Mouse (Mus musculus): ENCODE measurements at regions not wholly inside any gene's neighbourhood (a gene's known extent, or its start where the extent isn't known, plus 50 kb on each side); places are given as distances from the start of the nearest gene placed in this dataset.

DNA sequence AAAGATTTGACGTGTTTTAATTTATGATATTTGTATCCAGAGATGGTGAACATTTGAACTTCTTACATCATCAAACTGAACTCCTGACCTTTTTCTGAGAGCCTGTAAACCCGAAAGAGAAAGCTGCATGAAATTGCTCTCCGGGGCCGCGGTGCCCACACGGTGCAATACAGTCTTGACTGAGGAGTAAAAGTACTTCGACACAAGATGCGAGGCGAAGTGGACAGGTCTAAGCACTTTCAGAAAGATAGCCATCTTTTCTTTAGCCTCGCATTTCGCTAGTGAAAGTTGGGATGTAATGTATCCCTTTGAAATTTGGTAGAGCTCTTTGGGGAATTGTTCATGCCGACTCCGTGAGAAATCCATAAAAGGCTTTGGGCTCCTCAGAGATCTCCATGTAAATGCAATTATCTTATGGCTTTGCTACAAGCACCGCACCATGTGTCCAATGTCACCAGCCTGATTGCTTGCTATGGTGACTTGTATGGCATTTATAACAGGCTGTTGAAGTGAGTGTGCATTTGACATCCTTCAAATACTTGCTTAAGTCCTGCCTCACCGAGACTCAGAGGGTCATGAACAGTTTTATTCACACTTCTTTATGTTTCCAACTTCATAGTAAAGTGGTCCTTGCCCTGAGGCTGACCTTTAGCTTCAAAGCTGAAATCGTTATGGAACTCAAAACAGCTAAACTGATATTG, 274.6 kb upstream of the Itga1 start:
- Histone ChIP-seq H3K9ac (ENCODE audit: low read depth, low read length) (no peak overlapping the region), H3K27ac (ENCODE audit: low read length) (no peak overlapping the region), H3K4me1 (ENCODE audit: control insufficient read depth, insufficient read depth, low read length) (no peaks in the 10 kb centered on the region), H3K4me3 (ENCODE audit: low read depth, low read length) (no peak overlapping the region), H3K27me3 (ENCODE audit: control insufficient read depth, insufficient read depth, low read depth, low read length) (no peaks in the 10 kb centered on the region), H3K4me2 (ENCODE audit: low read length) (no peak overlapping the region), H3K9me3 (replicated peaks; ENCODE audit: control insufficient read depth, low read length, poor library complexity, severe bottlenecking) (no peaks in the 10 kb centered on the region), H3K36me3 (ENCODE audit: control insufficient read depth, insufficient read depth, low read length) (no peaks in the 10 kb centered on the region)
- WGBS = 66% methylated on average over 16 of the region's 16 CpGs
- ATAC-seq = no peak

- ATAC-seq = no peak
- Histone ChIP-seq H3K4me2 (ENCODE audit: low read length) (no peak overlapping the region), H3K4me1 (ENCODE audit: control insufficient read depth, insufficient read depth, low read length) (no peaks in the 10 kb centered on the region), H3K9ac (ENCODE audit: low read depth, low read length) (no peak overlapping the region), H3K27ac (ENCODE audit: low read length) (no peak overlapping the region), H3K27me3 (ENCODE audit: control insufficient read depth, insufficient read depth, low read depth, low read length) (no peaks in the 10 kb centered on the region), H3K4me3 (ENCODE audit: low read depth, low read length) (no peak overlapping the region), H3K9me3 (replicated peaks; ENCODE audit: control insufficient read depth, low read length, poor library complexity, severe bottlenecking) (no peaks in the 10 kb centered on the region), H3K36me3 (ENCODE audit: control insufficient read depth, insufficient read depth, low read length) (no peaks in the 10 kb centered on the region)
- WGBS = 60% methylated on average over 8 of the region's 8 CpGs
These were observed 259.7 kb upstream of the Itga1 start for GRCm38 (mm10) chr13:115361457-115361856.

DNA sequence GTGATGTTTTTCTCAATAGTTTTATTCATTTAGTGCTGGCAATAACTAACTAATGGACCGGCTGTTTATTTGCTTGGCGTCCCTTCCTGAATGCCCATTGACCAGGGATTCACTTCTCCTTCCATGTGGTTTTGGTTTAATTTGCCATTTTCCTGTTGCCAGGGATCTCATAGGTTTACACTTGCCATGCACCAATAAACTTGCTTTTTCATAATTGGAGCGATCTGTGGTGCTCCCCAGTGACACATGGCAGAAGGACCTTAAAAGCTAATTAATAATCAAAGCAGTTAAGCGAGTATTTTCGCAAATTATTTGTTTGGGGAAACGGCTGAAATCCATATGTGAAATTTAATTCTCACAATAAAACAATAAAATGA, 245.2 kb upstream of the Itga1 start:
- no peak for ATAC-seq
- H3K9me3 ChIP-seq (replicated peaks; ENCODE audit: control insufficient read depth, low read length, poor library complexity, severe bottlenecking) = no peaks in the 10 kb centered on the region
- H3K4me2 ChIP-seq (ENCODE audit: low read length) = 0 out of 2 replicates have a peak overlapping the region, but pooled peaks have one; percentile 9
- no peaks in the 10 kb centered on the region for H3K36me3 ChIP-seq (ENCODE audit: control insufficient read depth, insufficient read depth, low read length)
- WGBS = 80% methylated on average over 6 of the region's 6 CpGs
- no peak overlapping the region for H3K4me3 ChIP-seq (ENCODE audit: low read depth, low read length)
- no peaks in the 10 kb centered on the region for H3K4me1 ChIP-seq (ENCODE audit: control insufficient read depth, insufficient read depth, low read length)
- no peak overlapping the region for H3K9ac ChIP-seq (ENCODE audit: low read depth, low read length)
- no peaks in the 10 kb centered on the region for H3K27me3 ChIP-seq (ENCODE audit: control insufficient read depth, insufficient read depth, low read depth, low read length)
- H3K27ac ChIP-seq (ENCODE audit: low read length) = no peak overlapping the region

DNA sequence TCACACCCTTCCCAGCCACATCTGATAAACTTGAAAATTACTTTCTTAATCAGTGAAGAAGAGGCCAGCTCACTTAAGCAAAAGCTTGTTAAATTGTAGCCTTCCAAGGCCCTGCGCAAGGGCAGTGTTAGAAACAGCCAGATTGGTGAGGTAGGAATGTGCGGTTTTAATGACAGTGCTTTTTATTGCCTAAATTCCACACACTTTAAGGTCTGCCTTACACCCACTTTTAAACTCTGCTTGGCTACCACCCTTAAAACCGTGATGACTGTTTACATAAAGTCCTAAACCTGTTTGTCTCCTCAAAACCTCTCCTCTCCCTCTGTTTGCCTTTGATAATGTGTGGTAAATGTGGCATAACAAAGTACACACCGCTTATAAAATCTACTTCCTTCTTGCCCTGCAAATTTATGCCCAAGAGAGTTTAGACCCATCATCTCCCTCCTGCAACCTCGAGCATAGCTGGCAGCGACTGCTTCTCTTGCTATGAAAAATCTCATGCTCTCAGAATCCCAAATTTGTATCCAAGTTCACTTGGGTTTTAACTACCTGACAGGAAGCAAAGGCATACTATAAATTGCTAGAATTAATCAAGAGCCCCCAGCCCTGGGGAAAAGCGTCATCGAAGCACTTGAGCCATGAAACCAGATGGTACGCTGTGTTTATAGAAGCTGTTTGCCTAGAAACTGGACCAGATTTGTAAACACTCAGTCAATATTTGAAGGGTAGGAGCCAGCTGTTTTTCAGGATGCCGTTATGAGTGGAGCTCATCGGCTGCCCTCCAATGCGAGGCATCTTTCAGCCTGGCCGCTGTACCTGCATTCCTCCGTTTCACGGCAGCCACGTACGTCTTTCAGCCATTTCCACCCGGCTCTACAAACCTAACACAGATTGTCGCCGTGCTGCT, 244.6 kb upstream of the Itga1 start:
- no peaks in the 10 kb centered on the region for H3K27me3 ChIP-seq (ENCODE audit: control insufficient read depth, insufficient read depth, low read depth, low read length)
- no peak overlapping the region; the same call in 1 of the 2 replicates for H3K4me2 ChIP-seq (ENCODE audit: low read length)
- no peaks in the 10 kb centered on the region for H3K36me3 ChIP-seq (ENCODE audit: control insufficient read depth, insufficient read depth, low read length)
- WGBS = 82% methylated on average over 20 of the region's 20 CpGs
- H3K9ac ChIP-seq (ENCODE audit: low read depth, low read length) = no peak overlapping the region
- H3K4me1 ChIP-seq (ENCODE audit: control insufficient read depth, insufficient read depth, low read length) = no peaks in the 10 kb centered on the region
- no peak overlapping the region for H3K4me3 ChIP-seq (ENCODE audit: low read depth, low read length)
- ATAC-seq = 0 out of 2 replicates have a peak, but pooled peaks have one; percentile 36
- no peak overlapping the region for H3K27ac ChIP-seq (ENCODE audit: low read length)
- H3K9me3 ChIP-seq (replicated peaks; ENCODE audit: control insufficient read depth, low read length, poor library complexity, severe bottlenecking) = no peaks in the 10 kb centered on the region

GRCm38 (mm10) chr13:115329000-115329960, 227.5 kb upstream of the Itga1 start:
- H3K27me3 ChIP-seq (ENCODE audit: control insufficient read depth, insufficient read depth, low read depth, low read length) = no peaks in the 10 kb centered on the region
- 32% methylated on average over 9 of the region's 9 CpGs for WGBS
- peak; percentile 83 for ATAC-seq
- no peaks in the 10 kb centered on the region for H3K36me3 ChIP-seq (ENCODE audit: control insufficient read depth, insufficient read depth, low read length)
- no peak overlapping the region for H3K4me3 ChIP-seq (ENCODE audit: low read depth, low read length)
- no peak overlapping the region; the same call in 1 of the 2 replicates for H3K9ac ChIP-seq (ENCODE audit: low read depth, low read length)
- H3K9me3 ChIP-seq (replicated peaks; ENCODE audit: control insufficient read depth, low read length, poor library complexity, severe bottlenecking) = no peaks in the 10 kb centered on the region
- peak overlapping the region; percentile 32 for H3K4me2 ChIP-seq (ENCODE audit: low read length)
- H3K4me1 ChIP-seq (ENCODE audit: control insufficient read depth, insufficient read depth, low read length) = no peaks in the 10 kb centered on the region; the same call in 1 of the 2 replicates
- H3K27ac ChIP-seq (ENCODE audit: low read length) = 0 out of 2 replicates have a peak overlapping the region, but pooled peaks have one; percentile 41

DNA sequence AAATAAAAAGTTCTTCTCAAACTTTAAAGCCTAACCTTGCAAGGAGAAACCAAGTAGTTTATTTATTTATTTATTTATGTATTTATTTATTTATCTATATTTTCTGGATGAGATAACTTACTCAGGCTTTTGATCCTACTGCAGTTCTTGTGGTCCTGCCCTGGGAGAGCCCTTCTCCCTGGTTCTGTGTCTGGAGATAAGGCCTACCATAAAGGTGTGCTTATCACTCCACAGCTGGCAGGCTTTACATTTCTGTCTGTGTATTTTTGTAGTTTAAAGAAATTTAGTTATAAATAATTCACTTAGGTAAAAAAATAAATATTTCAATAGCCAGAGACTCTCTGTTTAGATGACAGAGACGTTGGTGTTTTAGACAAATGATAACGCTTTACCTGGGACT, 224.5 kb upstream of the Itga1 start:
- WGBS = 90% methylated on average over 2 of the region's 2 CpGs

DNA sequence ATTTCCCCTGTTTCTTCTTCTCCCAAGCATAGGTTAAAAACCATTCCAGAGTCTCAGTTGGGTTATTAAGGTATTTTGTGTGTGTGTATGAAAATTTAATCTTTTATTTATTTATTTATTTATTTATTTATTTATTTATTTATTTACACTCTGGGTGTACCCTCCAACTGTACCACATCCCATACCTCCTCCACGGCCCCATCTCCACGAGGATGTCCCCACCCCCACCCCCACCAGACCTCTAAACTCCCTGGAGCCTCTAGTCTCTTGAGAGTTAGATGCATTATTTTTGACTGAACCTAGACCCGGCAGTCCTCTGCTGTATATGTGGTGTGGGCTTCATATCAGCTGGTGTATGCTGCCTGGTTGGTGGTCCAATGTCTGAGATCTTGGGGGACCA, 214.9 kb upstream of the Itga1 start:
- Histone ChIP-seq H3K4me3 (ENCODE audit: low read depth, low read length) (no peak overlapping the region), H3K27ac (ENCODE audit: low read length) (no peak overlapping the region), H3K9me3 (replicated peaks; ENCODE audit: control insufficient read depth, low read length, poor library complexity, severe bottlenecking) (no peaks in the 10 kb centered on the region), H3K4me1 (ENCODE audit: control insufficient read depth, insufficient read depth, low read length) (no peaks in the 10 kb centered on the region), H3K36me3 (ENCODE audit: control insufficient read depth, insufficient read depth, low read length) (no peaks in the 10 kb centered on the region), H3K27me3 (ENCODE audit: control insufficient read depth, insufficient read depth, low read depth, low read length) (no peaks in the 10 kb centered on the region), H3K9ac (ENCODE audit: low read depth, low read length) (no peak overlapping the region), H3K4me2 (ENCODE audit: low read length) (no peak overlapping the region)
- ATAC-seq = no peak
- WGBS = 85% methylated on average over 3 of the region's 3 CpGs

More for the DNA sequence above, 224.5 kb upstream of the Itga1 start:
- H3K4me3 ChIP-seq (ENCODE audit: low read depth, low read length) = no peak overlapping the region
- H3K4me2 ChIP-seq (ENCODE audit: low read length) = no peak overlapping the region
- no peak overlapping the region for H3K9ac ChIP-seq (ENCODE audit: low read depth, low read length)
- H3K36me3 ChIP-seq (ENCODE audit: control insufficient read depth, insufficient read depth, low read length) = no peaks in the 10 kb centered on the region
- no peak overlapping the region for H3K27ac ChIP-seq (ENCODE audit: low read length)
- H3K4me1 ChIP-seq (ENCODE audit: control insufficient read depth, insufficient read depth, low read length) = no peaks in the 10 kb centered on the region; the same call in 1 of the 2 replicates
- H3K9me3 ChIP-seq (replicated peaks; ENCODE audit: control insufficient read depth, low read length, poor library complexity, severe bottlenecking) = no peaks in the 10 kb centered on the region
- H3K27me3 ChIP-seq (ENCODE audit: control insufficient read depth, insufficient read depth, low read depth, low read length) = no peaks in the 10 kb centered on the region
- ATAC-seq = no peak

DNA sequence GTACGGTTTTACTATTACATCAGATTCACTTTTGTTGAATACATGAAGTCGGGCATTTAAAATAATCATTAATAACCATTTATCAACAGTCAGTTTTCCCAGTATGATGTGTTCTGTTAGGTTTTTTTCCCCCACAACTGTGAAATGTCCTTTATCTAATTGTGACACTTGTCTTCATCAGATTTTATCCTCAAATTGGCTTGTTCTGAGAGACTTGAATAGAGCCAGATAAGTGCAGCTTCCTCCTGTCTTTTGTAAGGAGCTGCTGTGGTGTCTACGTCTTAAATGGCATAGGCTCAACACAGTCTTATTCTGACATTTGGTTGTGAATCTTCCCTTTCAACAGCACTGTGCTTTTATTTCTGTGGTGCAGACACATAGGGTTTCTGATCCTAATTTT, 206.8 kb upstream of the Itga1 start:
- no peak overlapping the region for H3K9ac ChIP-seq (ENCODE audit: low read depth, low read length)
- no peak for ATAC-seq
- 70% methylated on average over 3 of the region's 3 CpGs for WGBS

More for the DNA sequence above, 206.8 kb upstream of the Itga1 start:
- no peaks in the 10 kb centered on the region for H3K27me3 ChIP-seq (ENCODE audit: control insufficient read depth, insufficient read depth, low read depth, low read length)
- no peak overlapping the region for H3K27ac ChIP-seq (ENCODE audit: low read length)
- no peaks in the 10 kb centered on the region for H3K4me1 ChIP-seq (ENCODE audit: control insufficient read depth, insufficient read depth, low read length)
- no peaks in the 10 kb centered on the region for H3K36me3 ChIP-seq (ENCODE audit: control insufficient read depth, insufficient read depth, low read length)
- no peak overlapping the region for H3K4me2 ChIP-seq (ENCODE audit: low read length)
- no peak overlapping the region for H3K4me3 ChIP-seq (ENCODE audit: low read depth, low read length)
- no peaks in the 10 kb centered on the region for H3K9me3 ChIP-seq (replicated peaks; ENCODE audit: control insufficient read depth, low read length, poor library complexity, severe bottlenecking)

Measured in midbrain, embryonic 16.5 days (tissue).